In the genomic region with DNA sequence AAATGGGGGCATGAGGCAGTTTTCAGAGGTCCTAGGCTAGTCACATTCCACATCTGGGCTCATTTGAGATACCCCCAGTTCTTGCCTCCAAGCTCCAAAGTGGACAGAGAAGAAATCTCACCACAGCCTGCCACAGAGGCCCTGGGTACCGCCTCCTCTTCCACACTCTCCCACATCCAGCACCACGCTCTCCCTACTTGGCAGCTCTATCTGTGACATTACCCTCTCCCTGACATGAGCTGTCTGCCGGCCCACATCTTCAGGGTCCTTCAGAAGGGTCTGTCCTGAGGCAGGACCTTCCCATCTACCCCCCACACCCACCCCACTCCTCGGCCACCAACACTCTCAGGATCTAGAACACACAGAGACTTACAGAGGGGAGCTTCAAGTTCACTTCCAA, we compare ENCODE assay signal across 12 mouse cellular contexts. TPM values are rescaled to one million over a fixed set of nuclear protein-coding genes. Genes with fewer than 3 reads are reported as not detected.
A peak's percentile ranks its signal among the peaks of the same experiment; 100 is the strongest.
DNase-seq lines count a peak whose midpoint lies in the region; ATAC-seq and TF ChIP-seq lines count a peak whose summit lies in the region.
"Had no signal": no experiment of that assay in that cellular context is flagged by ENCODE, and none has a peak within 500 bp of the region (broad histone marks: within the 10 kb centered on the region; RNA-seq: fewer than 3 reads in every experiment).

No protein-coding gene starts in this region.

- 49% methylated on average over 4 of the region's 4 CpGs for WGBS in forebrain, embryonic 14.5 days
- 36% methylated on average over 4 of the region's 4 CpGs for WGBS in limb, embryonic 12.5 days
- WGBS in olfactory bulb, adult 2 months, result 21% methylated on average over 4 of the region's 4 CpGs

- H3K4me3 ChIP-seq in left cerebral cortex, adult 2 months, result peak overlapping the region; percentile 74
- H3K4me3 ChIP-seq in forebrain, embryonic 14.5 days (ENCODE audit: low read depth, low read length), result peak overlapping the region; percentile 45; the same call in 1 of the 2 replicates
- H3K4me3 ChIP-seq in limb, embryonic 12.5 days (replicated peaks), result peak overlapping the region; percentile 41; the same call in 1 of the 2 replicates
- peak overlapping the region; percentile 85 for H3K4me3 ChIP-seq in olfactory bulb, adult 2 months (ENCODE audit: insufficient read depth, low read depth, low read length)

- no peak for ATAC-seq in forebrain, embryonic 14.5 days
- ATAC-seq in limb, embryonic 12.5 days (ENCODE audit: insufficient number of reproducible peaks, insufficient read depth, low FRiP score, low TSS enrichment, low read depth), result no peak
- no peak for ATAC-seq in erythroblast, adult 5-6 weeks (replicated peaks; ENCODE audit: low FRiP score, poor library complexity, severe bottlenecking)

- TF ChIP-seq CTCF in left cerebral cortex, adult 2 months (IDR thresholded peaks at IDR 0.05), result no peak
- no peak for TF ChIP-seq CTCF in olfactory bulb, adult 2 months (IDR thresholded peaks at IDR 0.05; ENCODE audit: insufficient read depth, low read depth, low read length)

- intact Hi-C loops in left cerebral cortex, adult 2 months (cut with DNase I), result no loop called here
- intact Hi-C loops in left cerebral cortex, postnatal 4 days (cut with DNase I), result loop anchor here (5.0 kb wide), 1 partner anchor 139 kb away; no protein-coding TSS in a partner anchor

- 0 out of 2 replicates have a peak, but pooled peaks cover 3% of the 10 kb centered on the region for H3K27me3 ChIP-seq in forebrain, embryonic 14.5 days (replicated peaks; ENCODE audit: control insufficient read depth, insufficient read depth, low read length)
- peaks cover 44% of the 10 kb centered on the region for H3K27me3 ChIP-seq in limb, embryonic 12.5 days

- no peaks in the 10 kb centered on the region for H3K4me1 ChIP-seq in forebrain, embryonic 14.5 days (ENCODE audit: control insufficient read depth, insufficient read depth, low read length)
- H3K4me1 ChIP-seq in limb, embryonic 12.5 days (replicated peaks), result peaks cover 17% of the 10 kb centered on the region
- peaks cover 24% of the 10 kb centered on the region for H3K4me1 ChIP-seq in olfactory bulb, adult 2 months (ENCODE audit: control insufficient read depth, insufficient read depth, low read length)

- peak overlapping the region; percentile 28 for H3K27ac ChIP-seq in left cerebral cortex, adult 2 months
- no peak overlapping the region for H3K27ac ChIP-seq in forebrain, embryonic 14.5 days (ENCODE audit: low read depth, low read length)
- no peak overlapping the region for H3K27ac ChIP-seq in limb, embryonic 12.5 days
- H3K27ac ChIP-seq in olfactory bulb, adult 2 months (ENCODE audit: insufficient read depth, low read depth, low read length), result no peak overlapping the region

- peak overlapping the region; percentile 67 for H3K4me2 ChIP-seq in forebrain, embryonic 14.5 days (ENCODE audit: low read length)
- peak overlapping the region; percentile 77; the same call in 1 of the 2 replicates for H3K4me2 ChIP-seq in limb, embryonic 12.5 days

- H3K9ac ChIP-seq in forebrain, embryonic 14.5 days (ENCODE audit: low read length), result no peak overlapping the region
- no peak overlapping the region for H3K9ac ChIP-seq in limb, embryonic 12.5 days (replicated peaks)

- H3K9me3 ChIP-seq in forebrain, embryonic 14.5 days (replicated peaks; ENCODE audit: control insufficient read depth, low read length), result no peaks in the 10 kb centered on the region
- H3K9me3 ChIP-seq in limb, embryonic 12.5 days, result peaks cover 12% of the 10 kb centered on the region

- H3K36me3 ChIP-seq in forebrain, embryonic 14.5 days (ENCODE audit: control insufficient read depth, insufficient read depth, low read length), result no peaks in the 10 kb centered on the region
- no peaks in the 10 kb centered on the region for H3K36me3 ChIP-seq in limb, embryonic 12.5 days

- TF ChIP-seq POLR2A in olfactory bulb, adult 2 months (IDR thresholded peaks at IDR 0.05; ENCODE audit: insufficient read depth, low read depth, low read length), result no peak

- DNase-seq in left cerebral cortex, adult 2 months (ENCODE audit: extremely low spot score in 1 of 2, low spot score in 2 of 2), result no peak
- no peak for DNase-seq in left cerebral cortex, postnatal 4 days
- DNase-seq in forebrain, embryonic 14.5 days (ENCODE audit: low spot score), result no peak
- DNase-seq in thymus, postnatal 25 days, result no peak
- DNase-seq: adrenal gland, postnatal 14 days; cerebellum, adult 2 months; kidney, postnatal 14 days; thymus, postnatal 36 days had no signal

RNA-seq across cellular contexts. Expression of a gene that starts 1.8 kb away (rescaled TPM):
- total RNA-seq in left cerebral cortex, adult 2 months (2021), result 100 to 1,000 TPM; 142 to 147 TPM
- total RNA-seq in left cerebral cortex, postnatal 4 days (2021), result 10 to 100 TPM; 67.1 to 68.9 TPM
- 2.2 and 3.4 TPM in 2 replicates for polyA plus RNA-seq in forebrain, embryonic 14.5 days (2014; fragmentation: Nextera tagmentation; extraction: Ambion mirVana)
- polyA plus RNA-seq in limb, embryonic 12.5 days (2016; fragmentation: Nextera tagmentation; extraction: Ambion mirVana), result 0.09 and 0.15 TPM in 2 replicates
- not detected in 2 replicates for polyA plus RNA-seq in olfactory bulb, adult 2 months (2012; ENCODE audit: insufficient read depth, insufficient read length, low replicate concordance, missing spikeins)
- total RNA-seq in erythroblast, adult 5-6 weeks (2015; ENCODE audit: low replicate concordance), result not detected in 2 replicates
- not detected in 2 replicates for total RNA-seq in erythroblast, adult 5-6 weeks (2017; ENCODE audit: low replicate concordance)
- polyA plus RNA-seq: liver, embryonic 16.5 days had no signal

RNA-seq across cellular contexts. Expression of a gene that starts 56.9 kb away (rescaled TPM):
- 10 to 100 TPM; 17.8 to 21.8 TPM for total RNA-seq in left cerebral cortex, adult 2 months (2021)
- 10 to 100 TPM; 30.4 to 33.2 TPM for total RNA-seq in left cerebral cortex, postnatal 4 days (2021)
- 13.9 and 16.9 TPM in 2 replicates for polyA plus RNA-seq in forebrain, embryonic 14.5 days (2014; fragmentation: Nextera tagmentation; extraction: Ambion mirVana)
- polyA plus RNA-seq in limb, embryonic 12.5 days (2016; fragmentation: Nextera tagmentation; extraction: Ambion mirVana), result 31.5 and 31.6 TPM in 2 replicates
- not detected in 2 replicates for polyA plus RNA-seq in olfactory bulb, adult 2 months (2012; ENCODE audit: insufficient read depth, insufficient read length, low replicate concordance, missing spikeins)
- 48.0 and 57.3 TPM in 2 replicates for total RNA-seq in erythroblast, adult 5-6 weeks (2015; ENCODE audit: low replicate concordance)
- 160 and 298 TPM in 2 replicates for total RNA-seq in erythroblast, adult 5-6 weeks (2017; ENCODE audit: low replicate concordance)

Comparison
In these comparisons a context has a peak if more than half of its experiments do, and no peak if none do; other contexts are left out.
1. RNA of a gene that starts 1.8 kb away (total RNA-seq): 142 to 147 TPM in left cerebral cortex, adult 2 months and 67.1 to 68.9 TPM in left cerebral cortex, postnatal 4 days; not detected in erythroblast, adult 5-6 weeks; every median in the first group is over 10 times any median in the second.
2. Peak in every context shown above with its lines, with median percentiles within 50 percentile points of each other: H3K4me3 ChIP-seq.